Mouse (Mus musculus) lung, adult 2 months (tissue): ENCODE results near the gene Mrpl47. TPM values are rescaled to one million over a fixed set of nuclear protein-coding genes. Genes with fewer than 3 reads are reported as not detected.
A peak's percentile ranks its signal among the peaks of the same experiment; 100 is the strongest.
"Not testable (repeated sequence)": the region's sequence is repeated elsewhere in the genome, so short reads cannot be mapped to it uniquely, and the experiment has no call there.

Experiments
- DNase-seq: peaks from one replicate; pipeline ENCODE4 v3.0.0; 2022
- H3K4me1 ChIP-seq: fragments of 200-500 bp; 2 replicates; pipeline ENCODE4 v1.6.1; 2011; ENCODE audit warnings: low read length; ENCODE audit not compliant: control insufficient read depth, insufficient read depth
- H3K4me3 ChIP-seq: fragments of 200-500 bp; replicated peaks from 2 replicates; pipeline ENCODE3; 2011; ENCODE audit warnings: low read depth, mild to moderate bottlenecking, control low read depth, low read length; ENCODE audit errors: extremely low read depth
- CTCF ChIP-seq: fragments of 200-500 bp; IDR thresholded peaks from 2 replicates; pipeline ENCODE4 v1.5.1; 2011; ENCODE audit warnings: mild to moderate bottlenecking, low read length, control low read depth; ENCODE audit not compliant: insufficient read depth
- POLR2A ChIP-seq: fragments of 200-500 bp; IDR thresholded peaks from 2 replicates; pipeline ENCODE4 v1.6.1; 2011; ENCODE audit warnings: low read depth, mild to moderate bottlenecking, control low read depth, low read length, borderline replicate concordance; ENCODE audit errors: extremely low read depth
- WGBS: fragments of 180-500 bp; shearing (Covaris S2); methylation state at CpG from one replicate; pipeline ENCODE4 v1.1.7; 2018; 5-methylcytosine and 5-hydroxymethylcytosine counted together
- polyA plus RNA-seq: library from polyadenylated mRNA; depleted of rRNA; stranded (reverse); fragments of >200 nt; gene quantifications from 2 replicates; pipeline ENCODE4 v1.2.3, GENCODE M21; 2012

Gene Mrpl47
- polyA plus RNA-seq, 1 experiment, result 2.0 TPM

GRCm38 (mm10) chr3:32742276-32742780, 4.9 kb upstream of the Mrpl47 start:
- no peak for TF ChIP-seq CTCF
- no peak for TF ChIP-seq POLR2A
- H3K4me3 ChIP-seq, result no peak overlapping the region
- 0 out of 2 replicates have a peak, but pooled peaks cover 2% of the 10 kb centered on the region for H3K4me1 ChIP-seq
- no peak for DNase-seq
- 51% methylated on average over 2 of the region's 2 CpGs for WGBS

DNA sequence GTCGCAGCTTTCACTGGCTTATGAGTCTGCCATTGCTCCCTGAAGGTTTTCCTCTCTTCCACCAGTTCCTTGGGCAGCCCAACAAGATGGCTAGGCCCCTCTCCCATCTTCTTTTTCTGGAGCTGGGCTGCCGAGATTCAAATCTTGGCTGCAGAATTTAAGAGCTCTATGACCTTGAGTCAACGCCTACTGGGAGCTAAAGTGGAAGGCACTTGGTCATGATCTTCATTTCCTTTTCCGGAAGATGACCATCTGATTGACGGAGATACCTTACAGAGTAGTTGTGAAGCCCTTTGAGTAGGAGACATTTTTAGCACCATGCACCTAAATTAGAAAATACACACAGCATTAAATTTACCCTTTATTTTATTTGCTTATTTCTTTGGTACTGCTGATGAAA, 1.1 kb upstream of the Mrpl47 start:
- DNase-seq, result no peak
- 84% methylated on average over 5 of the region's 5 CpGs for WGBS
- H3K4me3 ChIP-seq, result no peak overlapping the region
- TF ChIP-seq CTCF, result no peak
- TF ChIP-seq POLR2A, result no peak
- peaks cover 5% of the 10 kb centered on the region; the same call in 1 of the 2 replicates for H3K4me1 ChIP-seq

DNA sequence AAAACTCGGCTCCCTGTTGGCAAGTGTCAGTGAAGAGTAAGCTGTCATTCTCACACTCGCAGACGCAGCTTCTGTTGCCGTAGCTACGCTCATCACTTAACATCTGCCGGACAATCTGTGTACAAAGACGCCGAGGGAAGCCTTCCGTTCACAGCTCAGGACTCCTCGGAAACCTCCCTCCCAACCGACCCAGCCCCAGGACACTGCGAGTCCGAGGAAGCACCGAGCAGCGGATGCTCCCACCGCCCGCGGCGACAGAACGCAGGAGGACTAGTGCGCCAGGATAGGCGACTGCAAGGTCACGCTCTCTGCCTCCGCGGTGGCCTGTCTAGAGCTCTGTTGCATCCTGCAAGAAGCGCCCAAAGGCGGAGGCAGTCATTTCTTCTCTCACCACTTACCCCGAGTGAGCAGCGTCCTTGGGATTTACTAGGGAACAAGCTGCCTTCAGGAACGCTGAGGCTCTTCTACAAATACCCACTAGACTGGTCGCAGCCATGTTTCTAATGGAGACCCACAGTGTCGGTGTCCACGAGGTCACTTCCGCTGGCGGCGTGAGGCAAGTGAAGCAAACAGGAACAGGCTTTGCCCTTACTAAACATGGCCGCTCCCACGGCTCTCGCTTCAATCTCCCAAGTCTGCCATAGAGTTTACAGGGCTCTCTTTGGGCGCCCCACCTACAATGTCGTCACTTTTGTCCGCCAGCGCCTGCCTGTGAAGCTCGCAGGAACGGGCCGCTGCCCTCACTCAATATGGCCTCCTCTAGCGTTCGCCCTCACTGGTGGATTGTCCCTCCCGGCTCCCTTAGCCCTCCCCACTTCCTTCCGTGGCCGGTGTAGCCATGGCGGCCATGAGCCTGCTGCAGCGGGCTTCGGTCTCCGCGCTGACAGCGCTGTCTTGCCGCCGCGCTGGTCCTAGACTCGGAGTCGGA, 897 bp downstream of the Mrpl47 start, which contains the start of gene Ndufb5:
Gene Ndufb5 (plus strand): TSS at position 747 of the 928 bp plus-strand sequence.
- DNase-seq, result peak; percentile 97
- under 1% methylated on average over 62 of the region's 62 CpGs for WGBS
- TF ChIP-seq POLR2A (peak; percentile 78; the same call in 1 of the 2 replicates), CTCF (no peak)

DNA sequence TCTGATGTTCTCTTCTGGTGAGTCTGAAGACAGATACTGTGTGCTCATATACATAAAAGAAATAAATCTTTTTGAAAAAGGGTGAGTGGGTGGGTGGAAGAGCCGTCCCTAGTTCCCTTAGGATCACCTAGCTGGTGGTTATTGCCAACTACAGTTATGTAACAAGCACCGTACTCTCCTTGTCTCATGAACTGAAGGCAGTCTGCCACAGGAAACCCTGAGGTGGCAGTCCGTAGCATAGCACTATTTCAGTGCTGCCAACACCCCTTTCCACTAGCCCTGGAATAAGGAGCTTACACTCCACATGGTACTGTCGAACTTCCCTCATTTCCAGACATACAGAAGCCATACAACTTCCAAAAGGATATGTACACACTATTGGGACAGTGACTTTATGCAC, 9.5 kb downstream of the Mrpl47 start:
- no peak for DNase-seq
- WGBS, result 71% methylated on average over 4 of the region's 4 CpGs
- Histone ChIP-seq H3K4me3 (no peak overlapping the region), H3K4me1 (no peaks in the 10 kb centered on the region)
- no peak for TF ChIP-seq CTCF
- no peak for TF ChIP-seq POLR2A

More for the DNA sequence above, 897 bp downstream of the Mrpl47 start, which contains the start of gene Ndufb5:
- H3K4me3 ChIP-seq, result peak within 1 kb of the TSS; percentile 94
- H3K4me1 ChIP-seq, result peaks cover 5% of the 10 kb centered on the region; the same call in 1 of the 2 replicates

GRCm38 (mm10) chr3:32725951-32726350, 11.5 kb downstream of the Mrpl47 start:
- Histone ChIP-seq H3K4me1 (no peaks in the 10 kb centered on the region), H3K4me3 (no peak overlapping the region)
- TF ChIP-seq POLR2A (no peak), CTCF (no peak)
- DNase-seq, result no peak
- WGBS, result 84% methylated on average over 5 of the region's 5 CpGs

- 94% methylated on average over 7 of the region's 7 CpGs for WGBS
- TF ChIP-seq POLR2A (no peak), CTCF (no peak)
- Histone ChIP-seq H3K4me3 (no peak overlapping the region), H3K4me1 (no peaks in the 10 kb centered on the region)
- no peak for DNase-seq
Measured at GRCm38 (mm10) chr3:32724191-32724590, 13.2 kb downstream of the Mrpl47 start.

- peak; percentile 29 for DNase-seq
- Histone ChIP-seq H3K4me3 (no peak overlapping the region), H3K4me1 (no peaks in the 10 kb centered on the region)
- WGBS, result 78% methylated on average over 5 of the region's 5 CpGs
- no peak for TF ChIP-seq POLR2A
- no peak for TF ChIP-seq CTCF
Measured at GRCm38 (mm10) chr3:32718271-32718670, 19.1 kb downstream of the Mrpl47 start.

DNA sequence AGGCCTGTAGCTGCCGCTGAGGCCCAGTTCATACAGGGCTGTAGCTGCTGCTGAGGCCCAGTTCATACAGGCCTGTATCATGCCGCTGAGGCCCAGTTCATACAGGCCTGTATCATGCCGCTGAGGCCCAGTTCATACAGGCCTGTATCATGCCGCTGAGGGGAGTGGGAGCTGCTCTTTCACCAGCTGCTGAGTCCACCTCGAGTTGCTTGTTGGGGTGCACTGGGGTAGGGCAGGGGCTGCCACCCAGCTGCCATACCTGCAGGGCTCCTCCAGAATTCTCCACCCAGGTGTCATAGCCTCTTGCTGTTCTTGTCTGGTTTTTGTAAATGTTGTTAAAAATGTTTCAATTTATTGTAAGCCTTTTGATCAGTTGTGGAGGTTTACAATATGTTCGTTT, 20.0 kb downstream of the Mrpl47 start:
- H3K4me3 ChIP-seq, DNase-seq, H3K4me1 ChIP-seq: not testable (repeated sequence)
- 92% methylated on average over 6 of the region's 6 CpGs for WGBS

GRCm38 (mm10) chr3:32713711-32714110, 23.7 kb downstream of the Mrpl47 start:
- Histone ChIP-seq H3K4me1 (no peaks in the 10 kb centered on the region), H3K4me3 (no peak overlapping the region)
- no peak for TF ChIP-seq POLR2A
- TF ChIP-seq CTCF, result no peak
- DNase-seq, result no peak
- WGBS, result 93% methylated on average over 3 of the region's 3 CpGs

- TF ChIP-seq POLR2A, result no peak
- TF ChIP-seq CTCF, result no peak
- 5% methylated on average over 9 of the region's 9 CpGs for WGBS
- H3K4me1 ChIP-seq, result no peaks in the 10 kb centered on the region
- no peak for DNase-seq
- peak overlapping the region; percentile 87 for H3K4me3 ChIP-seq
Measured at GRCm38 (mm10) chr3:32709388-32709787, 28.0 kb downstream of the Mrpl47 start.
